Mouse (Mus musculus) lung, embryonic 15.5 days (tissue): Measurements from ENCODE around the gene Tmem9. TPM values are rescaled to one million over a fixed set of nuclear protein-coding genes. Genes with fewer than 3 reads are reported as not detected.

ENCODE experiments used
- ATAC-seq: fragments of 200-750 bp; cut with Nextera tagmentation; 2 replicates; pipeline ENCODE4 v1.8.0; 2017; ENCODE audit warnings: moderate number of reproducible peaks, borderline replicate concordance; ENCODE audit not compliant: low FRiP score, low TSS enrichment; ENCODE audit errors: extremely low read depth
- H3K27ac ChIP-seq: fragments of 300-500 bp; sonication (generic); 2 replicates; pipeline ENCODE4 v1.5.1; 2015; ENCODE audit warnings: moderate library complexity, mild to moderate bottlenecking, inconsistent platforms
- H3K27me3 ChIP-seq: fragments of 300-500 bp; sonication (generic); 2 replicates; pipeline ENCODE4 v1.6.1; 2015; ENCODE audit warnings: inconsistent platforms
- H3K36me3 ChIP-seq: fragments of 300-500 bp; sonication (generic); 2 replicates; pipeline ENCODE4 v1.6.1; 2015; ENCODE audit warnings: inconsistent platforms
- H3K4me1 ChIP-seq: fragments of 300-500 bp; sonication (generic); 2 replicates; pipeline ENCODE4 v1.6.1; 2015; ENCODE audit warnings: inconsistent platforms
- H3K4me2 ChIP-seq: fragments of 300-500 bp; sonication (generic); 2 replicates; pipeline ENCODE4 v1.6.1; 2015; ENCODE audit warnings: inconsistent platforms, mild to moderate bottlenecking, moderate library complexity
- H3K4me3 ChIP-seq: fragments of 300-500 bp; sonication (generic); 2 replicates; pipeline ENCODE4 v1.5.1; 2015; ENCODE audit warnings: mild to moderate bottlenecking, inconsistent platforms
- H3K9ac ChIP-seq: fragments of 300-500 bp; sonication (generic); 2 replicates; pipeline ENCODE4 v1.6.1; 2015; ENCODE audit warnings: inconsistent platforms
- H3K9me3 ChIP-seq: fragments of 300-500 bp; sonication (generic); 2 replicates; pipeline ENCODE4 v1.6.1; 2016; ENCODE audit warnings: inconsistent platforms
- WGBS: fragments of 180-500 bp; shearing (Covaris S2); methylation state at CpG from one replicate; pipeline ENCODE4 v1.1.7; 2015; 5-methylcytosine and 5-hydroxymethylcytosine counted together
- polyA plus RNA-seq: library from polyadenylated mRNA; unstranded; fragments of >200 nt; fragmentation: Nextera tagmentation; extraction: Ambion mirVana; gene quantifications from 2 replicates; pipeline ENCODE4 v1.2.1, GENCODE M21; 2015

The Tmem9 gene
- polyA plus RNA-seq = 153 and 162 TPM in 2 replicates

- H3K4me1 ChIP-seq = no peaks in the 10 kb centered on the region
- peak within 1 kb of the TSS; percentile 36 for H3K9ac ChIP-seq
- no peaks in the 10 kb centered on the region for H3K9me3 ChIP-seq
- H3K27me3 ChIP-seq = peaks cover 11% of the 10 kb centered on the region; the same call in 1 of the 2 replicates
- 3% methylated on average over 37 of the region's 37 CpGs for WGBS
- H3K4me2 ChIP-seq = peak within 1 kb of the TSS; percentile 83
- no peak within 1 kb of the TSS for H3K27ac ChIP-seq
- ATAC-seq = peak; percentile 92
- no peaks in the 10 kb centered on the region for H3K36me3 ChIP-seq
- peak within 1 kb of the TSS; percentile 48 for H3K4me3 ChIP-seq
Measured at GRCm38 (mm10) chr1:136007211-136008158, at the start of gene Tmem9. Gene Tmem9, plus strand, starts transcription at chr1:136008150.

GRCm38 (mm10) chr1:135958483-135958882 is 49.5 kb upstream of the Tmem9 start:
- 35% methylated on average over 4 of the region's 4 CpGs for WGBS
- no peak for ATAC-seq
- H3K4me1 ChIP-seq = no peaks in the 10 kb centered on the region
- no peaks in the 10 kb centered on the region for H3K36me3 ChIP-seq
- peaks cover 8% of the 10 kb centered on the region; the same call in 1 of the 2 replicates for H3K27me3 ChIP-seq
- H3K4me2 ChIP-seq = no peak overlapping the region
- no peak overlapping the region for H3K4me3 ChIP-seq
- no peaks in the 10 kb centered on the region for H3K9me3 ChIP-seq
- no peak overlapping the region for H3K27ac ChIP-seq
- H3K9ac ChIP-seq = no peak overlapping the region

GRCm38 (mm10) chr1:135963177-135963576 is 44.8 kb upstream of the Tmem9 start:
- no peaks in the 10 kb centered on the region for H3K4me1 ChIP-seq
- no peaks in the 10 kb centered on the region for H3K9me3 ChIP-seq
- H3K4me2 ChIP-seq = no peak overlapping the region
- 45% methylated on average over 5 of the region's 5 CpGs for WGBS
- H3K36me3 ChIP-seq = no peaks in the 10 kb centered on the region
- no peaks in the 10 kb centered on the region for H3K27me3 ChIP-seq
- ATAC-seq = no peak
- H3K27ac ChIP-seq = no peak overlapping the region
- no peak overlapping the region for H3K9ac ChIP-seq
- no peak overlapping the region for H3K4me3 ChIP-seq

GRCm38 (mm10) chr1:135964561-135964960 is 43.4 kb upstream of the Tmem9 start:
- Histone ChIP-seq H3K4me3 (no peak overlapping the region), H3K9me3 (no peaks in the 10 kb centered on the region), H3K9ac (no peak overlapping the region), H3K4me1 (no peaks in the 10 kb centered on the region), H3K36me3 (no peaks in the 10 kb centered on the region), H3K27me3 (no peaks in the 10 kb centered on the region), H3K4me2 (no peak overlapping the region), H3K27ac (no peak overlapping the region)
- no peak for ATAC-seq
- 65% methylated on average over 11 of the region's 11 CpGs for WGBS

- Histone ChIP-seq H3K4me2 (no peak overlapping the region), H3K27ac (no peak overlapping the region), H3K9me3 (no peaks in the 10 kb centered on the region), H3K9ac (no peak overlapping the region), H3K27me3 (no peaks in the 10 kb centered on the region), H3K36me3 (no peaks in the 10 kb centered on the region), H3K4me3 (no peak overlapping the region), H3K4me1 (no peaks in the 10 kb centered on the region)
- ATAC-seq = no peak
- WGBS = 60% methylated on average over 4 of the region's 4 CpGs
Measured at GRCm38 (mm10) chr1:135967739-135968138, 40.2 kb upstream of the Tmem9 start.

GRCm38 (mm10) chr1:135970486-135970885 is 37.5 kb upstream of the Tmem9 start:
- Histone ChIP-seq H3K4me1 (no peaks in the 10 kb centered on the region), H3K27ac (no peak overlapping the region), H3K4me2 (no peak overlapping the region), H3K9ac (no peak overlapping the region), H3K4me3 (no peak overlapping the region), H3K36me3 (no peaks in the 10 kb centered on the region), H3K27me3 (no peaks in the 10 kb centered on the region), H3K9me3 (no peaks in the 10 kb centered on the region)
- 49% methylated on average over 2 of the region's 2 CpGs for WGBS
- ATAC-seq = no peak

- H3K27me3 ChIP-seq = no peaks in the 10 kb centered on the region
- no peaks in the 10 kb centered on the region for H3K4me1 ChIP-seq
- H3K36me3 ChIP-seq = no peaks in the 10 kb centered on the region
- H3K9ac ChIP-seq = no peak overlapping the region
- H3K4me2 ChIP-seq = no peak overlapping the region
- 82% methylated on average over 3 of the region's 3 CpGs for WGBS
- no peak for ATAC-seq
- H3K27ac ChIP-seq = no peak overlapping the region
- no peaks in the 10 kb centered on the region for H3K9me3 ChIP-seq
- H3K4me3 ChIP-seq = no peak overlapping the region
Measured at GRCm38 (mm10) chr1:135972576-135972975, 35.4 kb upstream of the Tmem9 start.

- Histone ChIP-seq H3K4me2 (no peak overlapping the region), H3K9me3 (no peaks in the 10 kb centered on the region), H3K27ac (no peak overlapping the region), H3K4me3 (no peak overlapping the region), H3K9ac (no peak overlapping the region), H3K4me1 (no peaks in the 10 kb centered on the region), H3K27me3 (no peaks in the 10 kb centered on the region), H3K36me3 (no peaks in the 10 kb centered on the region)
- no peak for ATAC-seq
- WGBS = 15% methylated on average over 5 of the region's 5 CpGs
Measured at GRCm38 (mm10) chr1:135984105-135984504, 23.8 kb upstream of the Tmem9 start.

GRCm38 (mm10) chr1:135989876-135990275 is 18.1 kb upstream of the Tmem9 start:
- H3K9me3 ChIP-seq = no peaks in the 10 kb centered on the region
- no peaks in the 10 kb centered on the region for H3K36me3 ChIP-seq
- no peak overlapping the region for H3K9ac ChIP-seq
- H3K4me2 ChIP-seq = no peak overlapping the region
- H3K4me1 ChIP-seq = no peaks in the 10 kb centered on the region
- no peak overlapping the region for H3K27ac ChIP-seq
- H3K4me3 ChIP-seq = no peak overlapping the region
- no peak for ATAC-seq
- no peaks in the 10 kb centered on the region for H3K27me3 ChIP-seq

- WGBS = 76% methylated on average over 4 of the region's 4 CpGs
- no peak overlapping the region for H3K4me3 ChIP-seq
- no peak overlapping the region for H3K27ac ChIP-seq
- no peaks in the 10 kb centered on the region for H3K36me3 ChIP-seq
- ATAC-seq = no peak
- H3K27me3 ChIP-seq = no peaks in the 10 kb centered on the region
- no peak overlapping the region for H3K4me2 ChIP-seq
- no peaks in the 10 kb centered on the region for H3K4me1 ChIP-seq
- H3K9me3 ChIP-seq = no peaks in the 10 kb centered on the region
- no peak overlapping the region for H3K9ac ChIP-seq
Measured at GRCm38 (mm10) chr1:135993470-135993869, 14.5 kb upstream of the Tmem9 start.

GRCm38 (mm10) chr1:135997537-135997936 is 10.4 kb upstream of the Tmem9 start:
- no peaks in the 10 kb centered on the region for H3K36me3 ChIP-seq
- no peak for ATAC-seq
- H3K4me1 ChIP-seq = no peaks in the 10 kb centered on the region
- no peak overlapping the region for H3K4me2 ChIP-seq
- WGBS = 47% methylated on average over 7 of the region's 7 CpGs
- H3K9me3 ChIP-seq = no peaks in the 10 kb centered on the region
- no peak overlapping the region for H3K27ac ChIP-seq
- no peak overlapping the region for H3K4me3 ChIP-seq
- no peak overlapping the region for H3K9ac ChIP-seq
- no peaks in the 10 kb centered on the region for H3K27me3 ChIP-seq

- Histone ChIP-seq H3K36me3 (no peaks in the 10 kb centered on the region), H3K27me3 (no peaks in the 10 kb centered on the region), H3K27ac (no peak overlapping the region), H3K9me3 (no peaks in the 10 kb centered on the region), H3K9ac (no peak overlapping the region), H3K4me1 (no peaks in the 10 kb centered on the region), H3K4me2 (no peak overlapping the region), H3K4me3 (no peak overlapping the region)
- 47% methylated on average over 8 of the region's 8 CpGs for WGBS
- no peak for ATAC-seq
Measured at GRCm38 (mm10) chr1:135999720-136000287, 8.1 kb upstream of the Tmem9 start.
